Mouse (Mus musculus) myocyte (in vitro differentiated cells): ENCODE measurements at regions not wholly inside any gene's neighbourhood (a gene's known extent, or its start where the extent isn't known, plus 50 kb on each side); places are given as distances from the start of the nearest gene placed in this dataset.

ENCODE experiments used
- H3K27me3 ChIP-seq: one replicate; pipeline ENCODE4 v1.6.1; 2011; ENCODE audit not compliant: control insufficient read depth, insufficient read depth, insufficient read length
- H3K36me3 ChIP-seq: one replicate; pipeline ENCODE4 v1.6.1; 2011; ENCODE audit not compliant: control insufficient read depth, insufficient read depth
- H3K4me2 ChIP-seq: one replicate; pipeline ENCODE4 v1.6.1; 2011; ENCODE audit warnings: low read depth, control low read depth
- H3K4me3 ChIP-seq: one replicate; pipeline ENCODE4 v1.5.1; 2011; ENCODE audit warnings: mild to moderate bottlenecking, control low read depth, moderate library complexity
- H3K79me2 ChIP-seq: one replicate; pipeline ENCODE4 v1.6.1; 2011; ENCODE audit not compliant: control insufficient read depth, insufficient read depth
- H3ac ChIP-seq: one replicate; pipeline ENCODE4 v1.6.1; 2011; ENCODE audit not compliant: control insufficient read depth, insufficient read length
- CEBPB ChIP-seq: IDR thresholded peaks from 2 replicates; pipeline ENCODE4 v1.6.1; 2011; ENCODE audit warnings: mild to moderate bottlenecking, moderate library complexity; ENCODE audit not compliant: poor library complexity, insufficient read depth, severe bottlenecking
- E2F4 ChIP-seq: IDR thresholded peaks from one replicate; pipeline ENCODE4 v1.6.1; 2011; ENCODE audit warnings: mild to moderate bottlenecking, control low read depth, moderate library complexity; ENCODE audit not compliant: insufficient read depth
- MAX ChIP-seq: IDR thresholded peaks from one replicate; pipeline ENCODE4 v1.6.1; 2011; ENCODE audit warnings: low read depth, mild to moderate bottlenecking, control low read depth
- MYOD1 ChIP-seq, 3 experiments: IDR thresholded peaks; one replicate each; pipeline ENCODE4 v1.6.1; 2011; ENCODE audit warnings: control low read depth in 2 of 3, low read depth in 2 of 3, mild to moderate bottlenecking in 2 of 3, moderate library complexity in 1 of 3; ENCODE audit not compliant: insufficient read length in 2 of 3, control insufficient read depth in 1 of 3
- MYOG ChIP-seq, 3 experiments: IDR thresholded peaks; one replicate each; pipeline ENCODE4 v1.6.1; 2011; ENCODE audit warnings: control low read depth in 2 of 3, low read depth in 2 of 3, mild to moderate bottlenecking in 2 of 3; ENCODE audit not compliant: insufficient read length in 2 of 3, control insufficient read depth in 1 of 3, insufficient read depth in 1 of 3
- POLR2A ChIP-seq: IDR thresholded peaks from one replicate; pipeline ENCODE4 v1.6.1; 2011; ENCODE audit warnings: low read depth, mild to moderate bottlenecking, control low read depth, moderate library complexity; ENCODE audit not compliant: insufficient read length
- POLR2AphosphoS2 ChIP-seq: IDR thresholded peaks from one replicate; pipeline ENCODE4 v1.6.1; 2011; ENCODE audit warnings: low read depth, control low read depth; ENCODE audit not compliant: insufficient read length
- REST ChIP-seq: IDR thresholded peaks from one replicate; pipeline ENCODE4 v1.6.1; 2011; ENCODE audit warnings: mild to moderate bottlenecking, control low read depth, moderate library complexity; ENCODE audit not compliant: insufficient read depth, insufficient read length
- SRF ChIP-seq: IDR thresholded peaks from one replicate; pipeline ENCODE4 v1.6.1; 2011; ENCODE audit warnings: low read depth; ENCODE audit not compliant: control insufficient read depth, insufficient read length
- TCF12 ChIP-seq: IDR thresholded peaks from one replicate; pipeline ENCODE4 v1.6.1; 2011; ENCODE audit warnings: mild to moderate bottlenecking, control low read depth; ENCODE audit not compliant: poor library complexity, insufficient read depth, severe bottlenecking
- TCF3 ChIP-seq: IDR thresholded peaks from one replicate; pipeline ENCODE4 v1.6.1; 2011; ENCODE audit warnings: low read depth, control low read depth; ENCODE audit not compliant: insufficient read length
- USF1 ChIP-seq: IDR thresholded peaks from one replicate; pipeline ENCODE4 v1.6.1; 2011; ENCODE audit warnings: low read depth, mild to moderate bottlenecking, control low read depth, moderate library complexity

- Histone ChIP-seq H3K36me3 (no peaks in the 10 kb centered on the region), H3ac (no peak overlapping the region), H3K4me3 (no peak overlapping the region), H3K4me2 (no peak overlapping the region), H3K27me3 (no peaks in the 10 kb centered on the region), H3K79me2 (no peaks in the 10 kb centered on the region)
- TF ChIP-seq MYOD1 (IDR thresholded peaks at IDR 0.05; ENCODE audit: control insufficient read depth in 1 of 3, insufficient read length in 2 of 3, low read depth in 2 of 3) (peak in 1 of 3 experiments; percentile 29), MAX (no peak), E2F4 (no peak), SRF (no peak)
Observed at GRCm38 (mm10) chr14:58999106-58999778, 143.5 kb downstream of the 1700129C05Rik start.

DNA sequence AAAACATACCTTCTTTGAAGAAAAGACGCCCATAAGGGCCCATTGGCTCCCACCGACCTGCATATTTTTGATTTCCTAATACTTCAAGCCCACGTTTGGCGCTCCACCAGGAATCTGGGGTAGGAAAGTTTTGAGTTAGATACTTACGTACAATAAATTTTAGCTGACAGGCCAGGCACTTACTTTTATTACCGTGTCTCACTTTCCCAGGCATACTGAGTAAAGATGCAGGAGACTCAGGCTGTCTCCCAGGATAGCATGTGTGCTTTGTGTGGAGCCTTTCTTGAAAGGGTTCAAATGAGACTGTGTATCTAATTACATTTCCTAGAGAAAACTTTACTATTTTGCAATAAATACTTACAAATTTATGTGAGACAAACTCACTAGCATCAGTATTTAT, 147.7 kb downstream of the 1700129C05Rik start:
- Histone ChIP-seq H3K4me3 (no peak overlapping the region), H3ac (no peak overlapping the region)
- TF ChIP-seq MYOD1 (IDR thresholded peaks at IDR 0.05; ENCODE audit: control insufficient read depth in 1 of 3, insufficient read length in 2 of 3, low read depth in 2 of 3) (no peak), TCF3 (no peak), REST (no peak), TCF12 (no peak), MAX (no peak), CEBPB (no peak), MYOG (IDR thresholded peaks at IDR 0.05; ENCODE audit: control insufficient read depth in 1 of 3, insufficient read depth in 1 of 3, insufficient read length in 2 of 3, low read depth in 2 of 3) (no peak), E2F4 (no peak), POLR2AphosphoS2 (no peak), POLR2A (no peak), USF1 (no peak), SRF (no peak)

GRCm38 (mm10) chr14:58989644-58990217, 153.0 kb downstream of the 1700129C05Rik start:
- no peaks in the 10 kb centered on the region for H3K36me3 ChIP-seq
- no peaks in the 10 kb centered on the region for H3K27me3 ChIP-seq
- H3ac ChIP-seq, result no peak overlapping the region
- no peak overlapping the region for H3K4me3 ChIP-seq
- TF ChIP-seq TCF3 (no peak), POLR2AphosphoS2 (no peak), MYOD1 (IDR thresholded peaks at IDR 0.05; ENCODE audit: control insufficient read depth in 1 of 3, insufficient read length in 2 of 3, low read depth in 2 of 3) (no peak), POLR2A (no peak), TCF12 (no peak), E2F4 (no peak), USF1 (no peak), REST (no peak), MAX (no peak), MYOG (IDR thresholded peaks at IDR 0.05; ENCODE audit: control insufficient read depth in 1 of 3, insufficient read depth in 1 of 3, insufficient read length in 2 of 3, low read depth in 2 of 3) (no peak), SRF (no peak), CEBPB (no peak)
- H3K4me2 ChIP-seq, result no peak overlapping the region
- no peaks in the 10 kb centered on the region for H3K79me2 ChIP-seq

More for the DNA sequence above, 147.7 kb downstream of the 1700129C05Rik start:
- Histone ChIP-seq H3K79me2 (no peaks in the 10 kb centered on the region), H3K4me2 (no peak overlapping the region), H3K36me3 (no peaks in the 10 kb centered on the region), H3K27me3 (no peaks in the 10 kb centered on the region)

GRCm38 (mm10) chr14:58987688-58988087, 155.0 kb downstream of the 1700129C05Rik start:
- H3K27me3 ChIP-seq, result no peaks in the 10 kb centered on the region
- no peaks in the 10 kb centered on the region for H3K79me2 ChIP-seq
- H3K4me3 ChIP-seq, result no peak overlapping the region
- no peak overlapping the region for H3K4me2 ChIP-seq
- H3ac ChIP-seq, result no peak overlapping the region
- TF ChIP-seq MYOD1 (IDR thresholded peaks at IDR 0.05; ENCODE audit: control insufficient read depth in 1 of 3, insufficient read length in 2 of 3, low read depth in 2 of 3) (no peak), MYOG (IDR thresholded peaks at IDR 0.05; ENCODE audit: control insufficient read depth in 1 of 3, insufficient read depth in 1 of 3, insufficient read length in 2 of 3, low read depth in 2 of 3) (no peak), USF1 (no peak), TCF12 (no peak), CEBPB (no peak), MAX (no peak), E2F4 (no peak), SRF (no peak), REST (no peak), POLR2A (no peak), POLR2AphosphoS2 (no peak), TCF3 (no peak)
- H3K36me3 ChIP-seq, result no peaks in the 10 kb centered on the region
